Mouse (Mus musculus) cerebellum, adult 18-20 months (tissue): Measurements from ENCODE around the gene Ice1.

Experiments
- DNase-seq, 2 experiments: peaks; one replicate each; pipeline ENCODE4 v3.0.0; 2021

The Ice1 gene

DNA sequence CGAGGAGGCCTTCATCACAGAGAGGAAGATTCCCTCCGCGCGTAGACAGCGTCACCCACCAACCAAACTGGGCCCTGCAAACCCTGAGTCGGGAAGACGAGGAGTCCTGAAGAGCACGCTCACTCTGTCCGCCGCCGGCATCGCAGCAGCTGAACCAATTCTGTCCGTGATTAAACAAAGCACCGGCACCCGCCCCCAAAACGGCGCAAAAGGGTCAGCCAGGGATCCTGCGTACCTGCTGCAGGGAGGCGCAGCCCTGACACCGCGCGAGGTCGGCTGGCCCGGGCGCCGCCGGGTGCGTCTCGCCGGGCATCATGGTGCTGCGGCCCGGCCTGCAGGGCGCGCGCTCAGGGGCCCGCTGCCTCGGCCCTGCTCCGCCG lies at the start of gene Ice1:
Gene Ice1 (minus strand): TSS at position 353 of the 380 bp plus-strand sequence.
- DNase-seq = no peak

GRCm38 (mm10) chr13:70685825-70686224 lies 48.4 kb upstream of the Ice1 start:
- DNase-seq = no peak

- no peak for DNase-seq
Observed at GRCm38 (mm10) chr13:70684976-70685609, 47.7 kb upstream of the Ice1 start.

GRCm38 (mm10) chr13:70681411-70682183 lies 44.2 kb upstream of the Ice1 start:
- no peak for DNase-seq

GRCm38 (mm10) chr13:70680316-70680715 lies 42.9 kb upstream of the Ice1 start:
- DNase-seq = no peak

GRCm38 (mm10) chr13:70677689-70678088 lies 40.3 kb upstream of the Ice1 start:
- DNase-seq = no peak

DNA sequence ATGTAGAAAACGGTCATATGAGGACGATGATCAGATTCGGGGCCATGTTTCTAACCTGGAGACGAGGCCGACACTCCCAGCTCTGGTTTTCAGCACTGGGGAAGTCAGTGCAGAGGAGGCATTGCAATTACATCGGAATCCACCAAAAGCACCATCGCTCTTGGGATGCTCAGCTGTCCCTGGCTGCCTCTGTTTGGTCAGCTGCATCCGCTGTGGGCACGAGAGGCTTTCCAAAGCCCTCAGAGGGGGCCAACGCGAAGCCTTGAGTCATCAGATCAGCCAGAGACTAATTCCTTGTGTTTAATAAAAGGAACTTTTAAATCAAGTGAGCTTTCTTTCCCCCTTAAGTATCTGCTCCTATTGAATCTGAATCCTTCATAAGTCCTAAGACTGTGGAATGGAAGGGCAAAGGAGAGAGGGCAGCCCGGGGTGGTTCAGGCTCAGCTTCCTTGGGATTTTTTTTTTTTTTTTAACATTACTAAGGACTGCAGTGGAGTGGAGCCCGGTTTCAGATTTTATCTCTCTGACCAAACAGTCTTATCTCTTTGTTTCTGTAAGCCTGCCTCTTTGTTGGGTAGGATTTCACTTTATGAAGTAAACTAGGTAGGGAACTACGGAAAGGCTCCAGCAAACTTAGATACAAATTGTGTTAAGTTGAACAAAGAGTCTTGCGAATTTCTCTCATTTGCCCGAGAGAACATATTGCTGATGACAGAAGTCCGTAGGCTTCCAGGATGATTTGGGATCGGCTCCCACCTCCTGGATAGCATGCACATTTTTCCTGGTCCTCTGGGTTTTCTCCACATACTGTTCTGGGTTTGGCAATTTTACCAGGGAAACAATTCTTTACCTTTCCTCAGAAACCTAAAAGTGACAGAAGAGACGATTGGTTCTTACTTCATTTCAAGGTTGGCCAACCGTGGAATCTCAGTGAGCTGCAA lies 39.1 kb upstream of the Ice1 start:
- no peak for DNase-seq

- DNase-seq = no peak
Observed at GRCm38 (mm10) chr13:70674998-70675397, 37.6 kb upstream of the Ice1 start.

- no peak for DNase-seq
Observed at GRCm38 (mm10) chr13:70670080-70670479, 32.6 kb upstream of the Ice1 start.

DNA sequence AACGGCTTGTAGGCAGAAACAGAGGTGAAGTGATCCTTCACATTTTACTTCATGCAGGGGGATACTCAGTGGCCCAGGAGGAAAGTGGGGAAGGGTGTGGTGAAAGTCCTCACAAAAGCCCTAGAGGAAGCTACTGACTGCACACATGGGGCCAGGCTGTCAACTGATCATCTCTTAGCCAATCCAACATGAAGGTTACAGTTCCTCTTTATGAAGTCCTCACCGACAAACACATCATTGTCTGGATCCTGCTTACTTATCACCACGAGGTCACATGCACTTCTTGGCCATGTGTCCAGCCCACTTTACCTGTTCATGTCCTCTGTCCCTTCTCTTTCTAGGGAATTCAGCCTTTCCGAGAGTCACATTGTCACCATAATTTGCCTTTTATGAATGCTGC lies 22.3 kb upstream of the Ice1 start:
- no peak for DNase-seq

- DNase-seq = no peak
Observed at GRCm38 (mm10) chr13:70656741-70657140, 19.3 kb upstream of the Ice1 start.

DNA sequence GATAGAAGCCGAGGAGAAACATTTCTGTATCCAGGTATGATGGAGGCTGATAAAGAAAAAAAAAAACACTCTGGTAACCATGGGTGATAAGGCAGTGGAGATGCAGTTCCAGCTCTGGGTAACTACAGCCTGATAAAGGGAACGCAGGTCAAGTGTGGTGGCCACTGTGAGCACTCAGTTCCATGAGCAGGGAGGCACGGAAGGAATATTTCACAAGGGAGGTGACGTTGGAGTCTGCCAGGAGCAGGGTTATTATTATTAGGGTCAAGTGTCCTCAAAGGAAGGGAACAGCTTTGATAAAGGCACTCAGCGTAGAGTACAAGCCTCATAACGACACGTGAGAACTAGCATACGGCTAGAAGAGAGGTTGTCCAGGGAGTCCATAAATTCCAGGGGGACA lies 18.9 kb upstream of the Ice1 start:
- no peak for DNase-seq

DNA sequence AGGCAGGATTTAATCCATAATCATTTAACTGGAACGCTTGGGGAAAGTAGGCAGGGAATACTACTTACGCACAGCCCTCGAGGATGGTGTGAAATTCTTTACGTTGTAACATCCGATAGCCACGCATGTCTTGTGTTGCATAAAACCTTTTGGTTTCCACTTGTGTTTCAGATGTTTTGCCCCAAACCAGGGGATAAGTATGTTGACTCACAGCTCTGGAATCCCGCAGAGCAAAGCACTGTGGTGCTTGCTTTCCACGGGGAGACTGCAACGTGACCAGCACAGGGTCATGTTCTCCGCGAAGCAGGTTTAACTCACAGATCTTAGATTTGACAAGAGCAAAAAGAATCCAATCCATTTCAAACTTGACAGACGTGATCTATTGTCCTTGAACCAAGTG lies 18.1 kb upstream of the Ice1 start:
- DNase-seq = no peak

DNA sequence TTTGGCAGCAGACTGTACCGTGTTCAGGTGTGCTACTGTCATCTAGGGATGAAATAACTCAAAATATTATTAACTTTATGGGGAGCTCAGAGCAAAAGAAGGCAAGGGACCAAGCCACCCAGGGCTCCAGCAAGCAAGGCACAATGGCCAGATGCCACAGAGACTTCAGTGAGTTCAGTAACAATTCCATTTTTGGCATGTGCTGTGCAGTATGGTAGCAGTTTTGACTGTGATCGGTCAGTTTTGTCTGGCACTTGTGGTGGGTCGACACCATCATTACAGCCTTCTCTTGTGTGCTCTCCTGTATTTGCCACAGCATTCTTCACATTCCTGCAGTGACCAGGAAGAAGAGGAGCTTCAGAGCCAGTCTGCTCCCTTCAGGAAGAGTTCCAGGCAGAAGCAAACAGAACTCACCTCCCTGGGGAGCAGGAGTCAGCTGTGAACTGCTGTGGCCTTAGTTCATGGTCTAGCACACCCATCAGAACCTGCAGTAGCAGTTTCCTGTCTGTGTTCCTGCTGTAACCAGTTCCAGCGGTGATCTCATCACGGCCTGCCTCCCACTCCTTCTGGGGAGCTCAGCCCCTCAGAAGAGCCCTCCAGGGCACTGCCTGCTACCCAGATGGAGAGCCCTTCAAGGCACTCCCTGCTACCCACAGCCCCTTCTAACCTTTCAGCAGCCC lies 16.8 kb upstream of the Ice1 start:
- no peak for DNase-seq

DNA sequence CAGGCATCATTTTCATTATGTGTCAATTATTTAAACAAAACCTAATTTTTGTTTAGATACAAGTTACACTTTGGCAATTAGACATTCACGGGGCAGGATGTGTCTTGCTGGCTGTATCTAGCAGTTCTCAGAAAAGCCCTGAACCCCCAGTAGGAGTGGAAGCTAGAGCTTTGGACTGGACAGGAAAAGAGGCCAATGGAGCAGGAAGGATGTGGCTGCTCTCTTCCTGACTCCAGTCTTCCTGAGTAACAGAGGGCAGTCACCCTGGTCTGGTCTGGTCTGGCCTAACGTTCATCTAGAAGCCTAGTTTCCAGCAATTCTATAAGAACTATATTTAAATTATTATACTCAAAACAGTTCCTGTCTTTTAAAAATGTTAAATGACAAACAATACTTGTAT lies 16.0 kb upstream of the Ice1 start:
- DNase-seq = no peak

DNA sequence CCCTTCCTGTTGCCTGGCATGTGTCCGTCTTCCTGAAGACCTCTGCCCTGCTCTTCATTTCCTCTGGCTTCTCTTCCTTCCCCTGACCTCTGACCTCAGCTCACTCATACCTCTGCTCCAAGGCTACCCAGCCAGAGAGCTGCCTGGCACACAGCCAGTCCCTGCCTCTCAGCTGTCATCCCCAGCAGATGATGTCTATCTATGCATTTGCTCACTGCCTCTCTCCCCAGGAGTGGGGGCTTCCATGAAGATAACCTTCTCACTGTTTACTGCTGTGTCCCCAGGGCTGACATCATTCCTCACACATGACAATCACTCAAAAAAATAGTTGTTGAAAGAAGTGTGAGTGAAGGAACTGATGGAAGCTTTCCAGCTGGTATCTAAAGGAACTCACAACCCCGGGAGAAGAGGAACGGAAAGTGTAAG lies 12.6 kb upstream of the Ice1 start:
- no peak for DNase-seq

GRCm38 (mm10) chr13:70645968-70646505 lies 8.6 kb upstream of the Ice1 start:
- DNase-seq = no peak

- no peak for DNase-seq
Observed at GRCm38 (mm10) chr13:70644083-70644462, 6.6 kb upstream of the Ice1 start.

DNA sequence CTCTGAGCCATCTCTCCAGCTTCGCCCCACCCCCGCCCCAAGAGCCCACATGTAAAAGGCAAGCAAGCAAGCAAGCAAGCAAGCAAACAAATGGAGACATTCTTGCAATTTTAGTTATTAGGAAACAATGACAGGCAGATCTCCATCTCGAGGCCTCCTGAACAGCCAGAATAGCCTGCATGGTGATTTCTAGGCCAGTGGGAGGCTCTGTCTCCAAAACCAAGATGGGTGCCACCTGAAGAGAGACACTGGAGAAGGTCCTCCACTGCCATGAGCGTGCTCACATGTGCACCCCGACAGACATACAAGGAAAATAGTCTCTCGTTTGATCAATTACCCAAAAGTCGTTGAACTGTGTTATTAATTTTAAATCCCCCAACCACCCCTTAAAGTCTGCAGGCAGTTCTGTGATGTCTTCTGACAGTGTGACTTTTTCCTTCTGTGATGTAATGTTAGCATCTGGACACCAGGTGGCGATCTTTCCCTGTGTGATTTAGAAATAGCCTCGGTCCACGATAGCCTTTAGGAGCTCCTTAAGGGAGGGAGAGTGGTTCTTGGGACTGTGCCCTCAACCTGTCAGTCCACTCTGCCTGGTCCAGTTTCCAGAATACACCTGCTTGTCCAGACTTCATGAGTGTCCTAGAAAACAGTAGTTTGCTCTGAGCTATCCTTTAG lies 6.1 kb upstream of the Ice1 start:
- DNase-seq = peak; percentile 47 to 75

GRCm38 (mm10) chr13:70641941-70642340 lies 4.5 kb upstream of the Ice1 start:
- DNase-seq = no peak

DNA sequence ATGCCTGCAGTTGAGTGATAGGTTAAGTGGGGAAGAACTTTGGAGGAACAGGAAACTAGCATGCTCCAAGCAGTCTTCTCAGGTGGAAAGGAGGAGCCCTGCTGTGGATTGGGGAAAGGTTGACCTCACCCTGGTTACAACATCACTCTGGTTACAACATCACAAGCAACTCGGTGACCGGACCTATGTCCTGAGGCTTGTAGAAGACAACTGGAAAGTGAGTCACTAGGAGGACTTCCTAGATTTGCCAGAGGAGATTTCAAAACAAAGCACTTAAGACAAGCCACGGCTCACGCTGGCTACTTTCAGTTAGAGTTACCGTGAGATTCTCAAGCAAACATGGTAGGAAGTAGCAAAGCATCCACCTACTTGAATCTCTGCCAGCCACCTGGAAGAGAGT lies 3.9 kb upstream of the Ice1 start:
- no peak for DNase-seq

DNA sequence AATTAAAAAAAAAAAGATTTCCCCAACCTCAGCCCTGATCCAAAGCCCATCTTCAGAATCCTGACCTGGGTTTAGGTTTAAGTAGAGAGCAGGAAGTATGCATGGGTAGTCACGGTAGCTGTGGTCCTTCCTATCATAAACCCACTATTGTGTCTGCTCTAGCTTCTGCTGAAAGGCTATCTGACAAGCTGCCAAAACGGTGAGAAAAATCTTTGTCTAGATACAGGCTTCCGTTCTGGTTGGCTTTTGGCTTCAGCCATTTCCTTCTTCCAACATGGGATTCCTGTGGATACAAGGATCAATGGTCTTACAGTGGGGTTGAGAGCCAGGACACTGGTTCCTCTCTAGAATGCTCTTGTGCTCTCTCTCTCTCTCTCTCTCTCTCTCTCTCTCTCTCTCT lies 2.2 kb upstream of the Ice1 start:
- DNase-seq = no peak
